In the genomic region with DNA sequence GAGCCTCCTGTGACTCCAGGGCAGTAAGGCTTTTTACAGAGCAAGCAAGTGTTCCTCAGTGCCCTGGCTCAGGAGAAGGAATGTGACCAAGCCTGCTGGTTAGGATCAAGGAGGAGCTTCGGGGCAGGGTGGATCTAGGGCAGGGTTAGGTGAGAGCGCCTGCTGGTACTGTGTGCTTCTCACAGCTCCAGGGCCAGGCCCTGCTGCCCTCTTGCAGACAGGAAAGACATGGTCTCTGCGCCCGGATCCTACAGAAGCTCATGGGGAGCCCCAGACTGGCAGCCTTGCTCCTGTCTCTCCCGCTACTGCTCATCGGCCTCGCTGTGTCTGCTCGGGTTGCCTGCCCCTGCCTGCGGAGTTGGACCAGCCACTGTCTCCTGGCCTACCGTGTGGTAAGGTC, we compare ENCODE assay signal across 12 mouse cellular contexts. TPM values are rescaled to one million over a fixed set of nuclear protein-coding genes. Genes with fewer than 3 reads are reported as not detected.
DNase-seq lines count a peak whose midpoint lies in the region; ATAC-seq and TF ChIP-seq lines count a peak whose summit lies in the region.
"Had no signal": no experiment of that assay in that cellular context is flagged by ENCODE, and none has a peak within 500 bp of the region (broad histone marks: within the 10 kb centered on the region; RNA-seq: fewer than 3 reads in every experiment).

No protein-coding gene starts in this region.

- no peaks in the 10 kb centered on the region for H3K9me3 ChIP-seq in midbrain, embryonic 11.5 days (ENCODE audit: control insufficient read depth, low read length)
- H3K9me3 ChIP-seq in midbrain, embryonic 16.5 days (replicated peaks; ENCODE audit: control insufficient read depth, low read length, poor library complexity, severe bottlenecking), result no peaks in the 10 kb centered on the region
- no peaks in the 10 kb centered on the region for H3K9me3 ChIP-seq in intestine, embryonic 15.5 days
- H3K9me3 ChIP-seq in lung, embryonic 16.5 days (ENCODE audit: control insufficient read depth, low read length), result no peaks in the 10 kb centered on the region
- H3K9me3 ChIP-seq in midbrain, postnatal 0 days (ENCODE audit: low read length), result no peaks in the 10 kb centered on the region
- no peaks in the 10 kb centered on the region for H3K9me3 ChIP-seq in neural tube, embryonic 15.5 days (replicated peaks)
- H3K9me3 ChIP-seq: heart, embryonic 15.5 days; limb, embryonic 15.5 days; neural tube, embryonic 13.5 days had no signal

- DNase-seq in midbrain, embryonic 11.5 days (ENCODE audit: low spot score, missing footprints), result peak; percentile 57
- peak; percentile 75 to 77 for DNase-seq in urinary bladder, postnatal 36 days (ENCODE audit: low spot score in 2 of 2)
- DNase-seq in midbrain, postnatal 0 days (ENCODE audit: low spot score), result no peak
- no peak for DNase-seq in right cerebral cortex, adult 18-20 months

- H3K4me3 ChIP-seq in midbrain, embryonic 11.5 days (ENCODE audit: low read depth, low read length), result no peak overlapping the region
- H3K4me3 ChIP-seq in midbrain, embryonic 16.5 days (ENCODE audit: low read depth, low read length), result no peak overlapping the region
- peak overlapping the region; percentile 17; the same call in 1 of the 2 replicates for H3K4me3 ChIP-seq in intestine, embryonic 15.5 days (replicated peaks)
- H3K4me3 ChIP-seq in lung, embryonic 16.5 days (ENCODE audit: low read length), result peak overlapping the region; percentile 41
- no peak overlapping the region for H3K4me3 ChIP-seq in midbrain, postnatal 0 days (ENCODE audit: low read depth, low read length)
- H3K4me3 ChIP-seq in neural tube, embryonic 15.5 days (replicated peaks), result no peak overlapping the region
- H3K4me3 ChIP-seq: heart, embryonic 15.5 days; limb, embryonic 15.5 days; neural tube, embryonic 13.5 days had no signal

- H3K9ac ChIP-seq in midbrain, embryonic 11.5 days (ENCODE audit: low read length), result no peak overlapping the region
- no peak overlapping the region for H3K9ac ChIP-seq in midbrain, embryonic 16.5 days (ENCODE audit: low read depth, low read length)
- H3K9ac ChIP-seq in intestine, embryonic 15.5 days, result 0 out of 2 replicates have a peak overlapping the region, but pooled peaks have one; percentile 23
- H3K9ac ChIP-seq in lung, embryonic 16.5 days (ENCODE audit: low read length), result peak overlapping the region; percentile 65
- no peak overlapping the region for H3K9ac ChIP-seq in midbrain, postnatal 0 days (replicated peaks; ENCODE audit: low read length, poor library complexity, severe bottlenecking)
- H3K9ac ChIP-seq in neural tube, embryonic 15.5 days (replicated peaks), result no peak overlapping the region
- H3K9ac ChIP-seq: heart, embryonic 15.5 days; limb, embryonic 15.5 days; neural tube, embryonic 13.5 days had no signal

- no peak overlapping the region for H3K4me2 ChIP-seq in midbrain, embryonic 11.5 days
- no peak overlapping the region for H3K4me2 ChIP-seq in midbrain, embryonic 16.5 days (ENCODE audit: low read length)
- peak overlapping the region; percentile 42 for H3K4me2 ChIP-seq in intestine, embryonic 15.5 days (replicated peaks)
- H3K4me2 ChIP-seq in lung, embryonic 16.5 days (ENCODE audit: low read depth, low read length), result peak overlapping the region; percentile 53
- H3K4me2 ChIP-seq in midbrain, postnatal 0 days (ENCODE audit: low read depth, low read length, poor library complexity, severe bottlenecking), result no peak overlapping the region
- no peak overlapping the region for H3K4me2 ChIP-seq in neural tube, embryonic 15.5 days
- H3K4me2 ChIP-seq: heart, embryonic 15.5 days; limb, embryonic 15.5 days; neural tube, embryonic 13.5 days had no signal

- WGBS in midbrain, embryonic 11.5 days, result 75% methylated on average over 10 of the region's 10 CpGs
- 81% methylated on average over 10 of the region's 10 CpGs for WGBS in midbrain, embryonic 16.5 days
- 42% methylated on average over 10 of the region's 10 CpGs for WGBS in intestine, embryonic 15.5 days
- 40% methylated on average over 10 of the region's 10 CpGs for WGBS in lung, embryonic 16.5 days
- 69% methylated on average over 10 of the region's 10 CpGs for WGBS in midbrain, postnatal 0 days
- 75% methylated on average over 10 of the region's 10 CpGs for WGBS in neural tube, embryonic 15.5 days

- no peaks in the 10 kb centered on the region for H3K4me1 ChIP-seq in midbrain, embryonic 11.5 days (ENCODE audit: control insufficient read depth, insufficient read depth, low read length)
- H3K4me1 ChIP-seq in midbrain, embryonic 16.5 days (ENCODE audit: control insufficient read depth, insufficient read depth, low read length), result no peaks in the 10 kb centered on the region
- no peaks in the 10 kb centered on the region for H3K4me1 ChIP-seq in intestine, embryonic 15.5 days (replicated peaks)
- H3K4me1 ChIP-seq in lung, embryonic 16.5 days (replicated peaks; ENCODE audit: control insufficient read depth, insufficient read depth, low read length), result peaks cover 4% of the 10 kb centered on the region
- H3K4me1 ChIP-seq in midbrain, postnatal 0 days (ENCODE audit: insufficient read depth, low read length), result no peaks in the 10 kb centered on the region
- no peaks in the 10 kb centered on the region for H3K4me1 ChIP-seq in neural tube, embryonic 15.5 days
- H3K4me1 ChIP-seq: heart, embryonic 15.5 days; neural tube, embryonic 13.5 days had no signal

- no peak for ATAC-seq in midbrain, embryonic 11.5 days (ENCODE audit: low FRiP score)
- ATAC-seq in midbrain, embryonic 16.5 days, result no peak
- ATAC-seq in intestine, embryonic 15.5 days, result peak; percentile 92
- ATAC-seq in lung, embryonic 16.5 days (ENCODE audit: low read depth), result peak; percentile 97
- ATAC-seq in midbrain, postnatal 0 days (ENCODE audit: low FRiP score), result no peak
- ATAC-seq in neural tube, embryonic 15.5 days (ENCODE audit: low FRiP score), result no peak

- no peaks in the 10 kb centered on the region for H3K27me3 ChIP-seq in midbrain, embryonic 11.5 days (ENCODE audit: control insufficient read depth, insufficient read depth, low read length)
- H3K27me3 ChIP-seq in midbrain, embryonic 16.5 days (ENCODE audit: control insufficient read depth, insufficient read depth, low read depth, low read length), result no peaks in the 10 kb centered on the region; the same call in 1 of the 2 replicates
- no peaks in the 10 kb centered on the region for H3K27me3 ChIP-seq in intestine, embryonic 15.5 days (replicated peaks)
- H3K27me3 ChIP-seq in lung, embryonic 16.5 days (ENCODE audit: control insufficient read depth, insufficient read depth, low read depth, low read length), result no peaks in the 10 kb centered on the region
- no peaks in the 10 kb centered on the region for H3K27me3 ChIP-seq in midbrain, postnatal 0 days (ENCODE audit: insufficient read depth, low read length)
- 0 out of 2 replicates have a peak, but pooled peaks cover 9% of the 10 kb centered on the region for H3K27me3 ChIP-seq in neural tube, embryonic 15.5 days (replicated peaks)
- H3K27me3 ChIP-seq: heart, embryonic 15.5 days; neural tube, embryonic 13.5 days had no signal

- H3K27ac ChIP-seq in midbrain, embryonic 11.5 days (ENCODE audit: low read depth, low read length), result no peak overlapping the region
- no peak overlapping the region for H3K27ac ChIP-seq in midbrain, embryonic 16.5 days (ENCODE audit: low read length)
- H3K27ac ChIP-seq in intestine, embryonic 15.5 days, result peak overlapping the region; percentile 59; the same call in 1 of the 2 replicates
- peak overlapping the region; percentile 69 for H3K27ac ChIP-seq in lung, embryonic 16.5 days (ENCODE audit: low read length)
- no peak overlapping the region for H3K27ac ChIP-seq in midbrain, postnatal 0 days (ENCODE audit: low read depth, low read length)
- no peak overlapping the region for H3K27ac ChIP-seq in neural tube, embryonic 15.5 days (replicated peaks)
- H3K27ac ChIP-seq: heart, embryonic 15.5 days; limb, embryonic 15.5 days; neural tube, embryonic 13.5 days had no signal

- H3K36me3 ChIP-seq in midbrain, embryonic 11.5 days (ENCODE audit: control insufficient read depth, insufficient read depth, low read length), result no peaks in the 10 kb centered on the region
- H3K36me3 ChIP-seq in midbrain, embryonic 16.5 days (ENCODE audit: control insufficient read depth, insufficient read depth, low read length), result no peaks in the 10 kb centered on the region
- no peaks in the 10 kb centered on the region for H3K36me3 ChIP-seq in intestine, embryonic 15.5 days
- H3K36me3 ChIP-seq in lung, embryonic 16.5 days (ENCODE audit: control insufficient read depth, insufficient read depth, low read length), result no peaks in the 10 kb centered on the region
- H3K36me3 ChIP-seq in midbrain, postnatal 0 days (ENCODE audit: insufficient read depth, low read length), result no peaks in the 10 kb centered on the region
- no peaks in the 10 kb centered on the region for H3K36me3 ChIP-seq in neural tube, embryonic 15.5 days
- H3K36me3 ChIP-seq: heart, embryonic 15.5 days; limb, embryonic 15.5 days; neural tube, embryonic 13.5 days had no signal

- no peak for TF ChIP-seq CTCF in midbrain, postnatal 0 days (IDR thresholded peaks at IDR 0.05)

RNA-seq across cellular contexts. Expression of a gene that starts 0.4 kb away (rescaled TPM):
- polyA plus RNA-seq in midbrain, embryonic 11.5 days (2014; fragmentation: Nextera tagmentation; extraction: Ambion mirVana), result 0.19 and 0.40 TPM in 2 replicates
- 0.16 TPM in 1 of 2 replicates, not detected in the other for polyA plus RNA-seq in midbrain, embryonic 16.5 days (2015; fragmentation: Nextera tagmentation; extraction: Ambion mirVana)
- 7.8 and 8.4 TPM in 2 replicates for polyA plus RNA-seq in intestine, embryonic 15.5 days (2015; fragmentation: Nextera tagmentation; extraction: Ambion mirVana)
- 25.8 and 28.2 TPM in 2 replicates for polyA plus RNA-seq in lung, embryonic 16.5 days (2015; fragmentation: Nextera tagmentation; extraction: Ambion mirVana)
- 0.49 TPM in 1 of 2 replicates, not detected in the other for total RNA-seq in midbrain, postnatal 0 days (2014; rRNA removed)
- 0.48 and 0.77 TPM in 2 replicates for polyA plus RNA-seq in midbrain, postnatal 0 days (2015; fragmentation: Nextera tagmentation; extraction: Ambion mirVana)
- 0.50 and 1.5 TPM in 2 replicates for polyA plus RNA-seq in neural tube, embryonic 15.5 days (2015; fragmentation: Nextera tagmentation; extraction: Ambion mirVana)
- total RNA-seq: MEL had no signal

RNA-seq across cellular contexts. Expression of a gene that starts 12.6 kb away (rescaled TPM):
- 2.7 and 3.1 TPM in 2 replicates for polyA plus RNA-seq in midbrain, embryonic 11.5 days (2014; fragmentation: Nextera tagmentation; extraction: Ambion mirVana)
- 2.7 and 4.3 TPM in 2 replicates for polyA plus RNA-seq in midbrain, embryonic 16.5 days (2015; fragmentation: Nextera tagmentation; extraction: Ambion mirVana)
- polyA plus RNA-seq in intestine, embryonic 15.5 days (2015; fragmentation: Nextera tagmentation; extraction: Ambion mirVana), result 26.6 and 27.2 TPM in 2 replicates
- polyA plus RNA-seq in lung, embryonic 16.5 days (2015; fragmentation: Nextera tagmentation; extraction: Ambion mirVana), result 26.7 and 28.3 TPM in 2 replicates
- total RNA-seq in midbrain, postnatal 0 days (2014; rRNA removed), result 4.7 and 11.6 TPM in 2 replicates
- 4.1 and 4.2 TPM in 2 replicates for polyA plus RNA-seq in midbrain, postnatal 0 days (2015; fragmentation: Nextera tagmentation; extraction: Ambion mirVana)
- 3.5 and 9.5 TPM in 2 replicates for polyA plus RNA-seq in neural tube, embryonic 15.5 days (2015; fragmentation: Nextera tagmentation; extraction: Ambion mirVana)

RNA-seq across cellular contexts. Expression of a gene that starts 16.3 kb away (rescaled TPM):
- 73.1 and 75.0 TPM in 2 replicates for polyA plus RNA-seq in midbrain, embryonic 11.5 days (2014; fragmentation: Nextera tagmentation; extraction: Ambion mirVana)
- 96.5 and 96.6 TPM in 2 replicates for polyA plus RNA-seq in midbrain, embryonic 16.5 days (2015; fragmentation: Nextera tagmentation; extraction: Ambion mirVana)
- 83.8 and 87.7 TPM in 2 replicates for polyA plus RNA-seq in intestine, embryonic 15.5 days (2015; fragmentation: Nextera tagmentation; extraction: Ambion mirVana)
- 72.7 and 74.0 TPM in 2 replicates for polyA plus RNA-seq in lung, embryonic 16.5 days (2015; fragmentation: Nextera tagmentation; extraction: Ambion mirVana)
- total RNA-seq in midbrain, postnatal 0 days (2014; rRNA removed), result 43.6 and 48.6 TPM in 2 replicates
- 80.4 and 85.4 TPM in 2 replicates for polyA plus RNA-seq in midbrain, postnatal 0 days (2015; fragmentation: Nextera tagmentation; extraction: Ambion mirVana)
- polyA plus RNA-seq in neural tube, embryonic 15.5 days (2015; fragmentation: Nextera tagmentation; extraction: Ambion mirVana), result 103 TPM in 2 replicates

RNA-seq across cellular contexts. Expression of a gene that starts 23.1 kb away (rescaled TPM):
- polyA plus RNA-seq in midbrain, embryonic 11.5 days (2014; fragmentation: Nextera tagmentation; extraction: Ambion mirVana), result not detected in 2 replicates
- not detected in 2 replicates for polyA plus RNA-seq in midbrain, embryonic 16.5 days (2015; fragmentation: Nextera tagmentation; extraction: Ambion mirVana)
- 11.8 and 12.8 TPM in 2 replicates for polyA plus RNA-seq in intestine, embryonic 15.5 days (2015; fragmentation: Nextera tagmentation; extraction: Ambion mirVana)
- 0.49 TPM in 1 of 2 replicates, not detected in the other for polyA plus RNA-seq in lung, embryonic 16.5 days (2015; fragmentation: Nextera tagmentation; extraction: Ambion mirVana)
- total RNA-seq in midbrain, postnatal 0 days (2014; rRNA removed), result not detected in 2 replicates
- polyA plus RNA-seq in midbrain, postnatal 0 days (2015; fragmentation: Nextera tagmentation; extraction: Ambion mirVana), result 0.09 TPM in 1 of 2 replicates, not detected in the other
- 0.24 TPM in 1 of 2 replicates, not detected in the other for polyA plus RNA-seq in neural tube, embryonic 15.5 days (2015; fragmentation: Nextera tagmentation; extraction: Ambion mirVana)
- total RNA-seq: MEL had no signal
- polyA plus RNA-seq: heart, embryonic 15.5 days; limb, embryonic 15.5 days; neural tube, embryonic 13.5 days had no signal

RNA-seq across cellular contexts. Expression of a gene that starts 24.5 kb away (rescaled TPM):
- 29.2 and 29.9 TPM in 2 replicates for polyA plus RNA-seq in midbrain, embryonic 11.5 days (2014; fragmentation: Nextera tagmentation; extraction: Ambion mirVana)
- 77.7 and 80.5 TPM in 2 replicates for polyA plus RNA-seq in midbrain, embryonic 16.5 days (2015; fragmentation: Nextera tagmentation; extraction: Ambion mirVana)
- 21.9 and 22.7 TPM in 2 replicates for polyA plus RNA-seq in intestine, embryonic 15.5 days (2015; fragmentation: Nextera tagmentation; extraction: Ambion mirVana)
- polyA plus RNA-seq in lung, embryonic 16.5 days (2015; fragmentation: Nextera tagmentation; extraction: Ambion mirVana), result 32.5 and 37.7 TPM in 2 replicates
- 39.4 and 43.0 TPM in 2 replicates for total RNA-seq in midbrain, postnatal 0 days (2014; rRNA removed)
- 56.6 and 60.4 TPM in 2 replicates for polyA plus RNA-seq in midbrain, postnatal 0 days (2015; fragmentation: Nextera tagmentation; extraction: Ambion mirVana)
- 87.9 and 106 TPM in 2 replicates for polyA plus RNA-seq in neural tube, embryonic 15.5 days (2015; fragmentation: Nextera tagmentation; extraction: Ambion mirVana)

Comparison
In these comparisons a context has a peak if more than half of its experiments do, and no peak if none do; other contexts are left out.
1. DNase-seq: peak in midbrain, embryonic 11.5 days (single experiment) and urinary bladder, postnatal 36 days (2 of 2); none in midbrain, postnatal 0 days (single experiment) and right cerebral cortex, adult 18-20 months (single experiment).
2. ATAC-seq: peak in intestine, embryonic 15.5 days (single experiment) and lung, embryonic 16.5 days (single experiment); none in midbrain, embryonic 11.5 days (single experiment), midbrain, embryonic 16.5 days (single experiment), midbrain, postnatal 0 days (single experiment) and neural tube, embryonic 15.5 days (single experiment).
3. H3K27ac ChIP-seq: peak in intestine, embryonic 15.5 days (single experiment) and lung, embryonic 16.5 days (single experiment); none in midbrain, embryonic 11.5 days (single experiment), midbrain, embryonic 16.5 days (single experiment), midbrain, postnatal 0 days (single experiment) and neural tube, embryonic 15.5 days (single experiment).
4. H3K4me2 ChIP-seq: peak in intestine, embryonic 15.5 days (single experiment) and lung, embryonic 16.5 days (single experiment); none in midbrain, embryonic 11.5 days (single experiment), midbrain, embryonic 16.5 days (single experiment), midbrain, postnatal 0 days (single experiment) and neural tube, embryonic 15.5 days (single experiment).
5. H3K4me3 ChIP-seq: peak in intestine, embryonic 15.5 days (single experiment) and lung, embryonic 16.5 days (single experiment); none in midbrain, embryonic 11.5 days (single experiment), midbrain, embryonic 16.5 days (single experiment), midbrain, postnatal 0 days (single experiment) and neural tube, embryonic 15.5 days (single experiment).
6. H3K9ac ChIP-seq: peak in intestine, embryonic 15.5 days (single experiment) and lung, embryonic 16.5 days (single experiment); none in midbrain, embryonic 11.5 days (single experiment), midbrain, embryonic 16.5 days (single experiment), midbrain, postnatal 0 days (single experiment) and neural tube, embryonic 15.5 days (single experiment).